In genomic region chr9:101602799-101603198, GRCm38 (mm10) we compare ENCODE assay signal across 18 mouse cellular contexts.
A peak's percentile ranks its signal among the peaks of the same experiment; 100 is the strongest.
DNase-seq lines count a peak whose midpoint lies in the region.
"Had no signal": no experiment of that assay in that cellular context is flagged by ENCODE, and none has a peak within 500 bp of the region (broad histone marks: within the 10 kb centered on the region; RNA-seq: fewer than 3 reads in every experiment).

No protein-coding gene starts in this region.

- no peaks in the 10 kb centered on the region for H3K36me3 ChIP-seq in embryonic facial prominence, embryonic 10.5 days (replicated peaks)
- H3K36me3 ChIP-seq: embryonic facial prominence, embryonic 12.5 days; heart, embryonic 15.5 days; midbrain, embryonic 13.5 days had no signal

- H3K27me3 ChIP-seq in embryonic facial prominence, embryonic 10.5 days (replicated peaks; ENCODE audit: low read depth, poor library complexity, severe bottlenecking): no peaks in the 10 kb centered on the region
- H3K27me3 ChIP-seq: embryonic facial prominence, embryonic 12.5 days; forebrain, embryonic 13.5 days; heart, embryonic 15.5 days; midbrain, embryonic 13.5 days had no signal

- 77% methylated on average over 6 of the region's 6 CpGs for WGBS in embryonic facial prominence, embryonic 10.5 days

- no peaks in the 10 kb centered on the region for H3K9me3 ChIP-seq in embryonic facial prominence, embryonic 10.5 days
- H3K9me3 ChIP-seq: embryonic facial prominence, embryonic 12.5 days; forebrain, embryonic 13.5 days; heart, embryonic 15.5 days; midbrain, embryonic 13.5 days had no signal

- H3K4me3 ChIP-seq in embryonic facial prominence, embryonic 10.5 days: no peak overlapping the region
- H3K4me3 ChIP-seq: embryonic facial prominence, embryonic 12.5 days; erythroblast, embryonic 14.5 days; forebrain, embryonic 13.5 days; heart, embryonic 15.5 days; midbrain, embryonic 13.5 days had no signal

- H3K4me1 ChIP-seq in embryonic facial prominence, embryonic 10.5 days: no peaks in the 10 kb centered on the region
- H3K4me1 ChIP-seq: embryonic facial prominence, embryonic 12.5 days; forebrain, embryonic 13.5 days; heart, embryonic 15.5 days; midbrain, embryonic 13.5 days had no signal

- H3K27ac ChIP-seq in embryonic facial prominence, embryonic 10.5 days (replicated peaks): no peak overlapping the region
- H3K27ac ChIP-seq: embryonic facial prominence, embryonic 12.5 days; forebrain, embryonic 13.5 days; heart, embryonic 15.5 days; midbrain, embryonic 13.5 days; stomach, postnatal 0 days had no signal

- peak; percentile 6 for DNase-seq in embryo, embryonic 10.5 days (ENCODE audit: low spot score)
- no peak for DNase-seq in embryo, embryonic 10 days (ENCODE audit: low spot score)
- DNase-seq in embryo, embryonic 11 days: peak; percentile 36
- DNase-seq in forelimb bud, embryonic 11.5 days (ENCODE audit: low read depth, low spot score): peak; percentile 74
- DNase-seq in mesoderm, embryonic 11.5 days (ENCODE audit: low read depth, low spot score): peak; percentile 34
- DNase-seq in embryonic facial prominence, embryonic 10.5 days (ENCODE audit: low spot score): no peak
- DNase-seq in adrenal gland, adult 2 months: no peak
- DNase-seq: gastrocnemius, postnatal 36 days; kidney, adult 8-10 months; kidney, postnatal 36 days; liver, postnatal 0 days; lung, postnatal 10 days had no signal

Comparison
In these comparisons a context has a peak if more than half of its experiments do, and no peak if none do; other contexts are left out.
1. DNase-seq: peak in embryo, embryonic 10.5 days (single experiment), embryo, embryonic 11 days (single experiment), forelimb bud, embryonic 11.5 days (single experiment) and mesoderm, embryonic 11.5 days (single experiment); none in embryo, embryonic 10 days (single experiment), embryonic facial prominence, embryonic 10.5 days (single experiment) and adrenal gland, adult 2 months (single experiment).